Mouse (Mus musculus) limb, embryonic 11.5 days (tissue): ENCODE measurements around the gene Gm16867. TPM values are rescaled to one million over a fixed set of nuclear protein-coding genes. Genes with fewer than 3 reads are reported as not detected.

ENCODE experiments used
- polyA plus RNA-seq: library from polyadenylated mRNA; unstranded; fragments of >200 nt; fragmentation: Nextera tagmentation; extraction: Ambion mirVana; gene quantifications from 2 replicates; pipeline ENCODE4 v1.2.1, GENCODE M21; 2014

Gene Gm16867
- polyA plus RNA-seq, 1 experiment from 2014 or later = not detected

Other genes starting within 250 kb of the Gm16867 start
- not detected in 2 replicates for gene Synb, start 209.1 kb downstream of the Gm16867 start, polyA plus RNA-seq
- not detected in 2 replicates for gene Gm27179, start 9.2 kb upstream of the Gm16867 start, polyA plus RNA-seq
- gene Entpd4b, start 52.1 kb upstream of the Gm16867 start, polyA plus RNA-seq = 7.9 and 8.3 TPM in 2 replicates